Mouse (Mus musculus): ENCODE measurements around the gene Prr5.

DNA sequence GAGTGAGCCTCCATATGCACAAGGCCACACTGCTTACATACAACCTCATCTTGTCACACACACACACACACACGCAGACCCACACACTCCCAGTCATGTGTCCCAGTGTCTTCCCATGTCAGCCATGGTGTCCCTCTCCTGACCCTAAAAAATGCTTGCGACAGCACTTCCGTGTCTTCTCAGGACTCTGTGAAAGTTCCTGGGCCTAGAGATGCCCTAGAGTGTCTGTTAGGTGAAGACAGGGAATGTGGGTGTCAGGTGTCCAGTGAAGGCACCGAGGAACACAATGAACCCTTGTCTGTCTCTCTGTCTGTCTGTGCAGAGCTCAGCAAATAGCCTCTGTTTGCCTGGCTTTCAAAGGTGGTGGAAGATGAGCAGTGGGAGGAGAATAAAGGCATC is 1.2 kb downstream of the Prr5 start:
- TF ChIP-seq CTCF (IDR thresholded peaks at IDR 0.05; ENCODE audit: low read depth) (no peak), EP300 (IDR thresholded peaks at IDR 0.05; ENCODE audit: low read depth) (no peak)
